Comparison of ENCODE assay signal across 9 mouse cellular contexts in genomic region chr9:49989464-49990271, GRCm38 (mm10).
DNase-seq lines count a peak whose midpoint lies in the region; ATAC-seq lines count a peak whose summit lies in the region.
"Had no signal": no experiment of that assay in that cellular context is flagged by ENCODE, and none has a peak within 500 bp of the region (broad histone marks: within the 10 kb centered on the region; RNA-seq: fewer than 3 reads in every experiment).

No protein-coding gene starts in this region.

- WGBS in neural tube, embryonic 11.5 days = 56% methylated on average over 14 of the region's 14 CpGs
- WGBS in hindbrain, embryonic 14.5 days = 39% methylated on average over 14 of the region's 14 CpGs
- 32% methylated on average over 14 of the region's 14 CpGs for WGBS in lung, embryonic 15.5 days

- no peak overlapping the region for H3K9ac ChIP-seq in neural tube, embryonic 11.5 days (ENCODE audit: low read length)
- no peak overlapping the region for H3K9ac ChIP-seq in hindbrain, embryonic 14.5 days
- no peak overlapping the region for H3K9ac ChIP-seq in lung, embryonic 15.5 days

- no peak overlapping the region for H3K4me3 ChIP-seq in neural tube, embryonic 11.5 days (ENCODE audit: low read depth, low read length)
- no peak overlapping the region for H3K4me3 ChIP-seq in hindbrain, embryonic 14.5 days (replicated peaks; ENCODE audit: low read length)
- H3K4me3 ChIP-seq in lung, embryonic 15.5 days = no peak overlapping the region; the same call in 1 of the 2 replicates
- H3K4me3 ChIP-seq: erythroblast, embryonic 14.5 days had no signal

- no peaks in the 10 kb centered on the region for H3K36me3 ChIP-seq in neural tube, embryonic 11.5 days (ENCODE audit: control insufficient read depth, insufficient read depth, low read length)
- H3K36me3 ChIP-seq in hindbrain, embryonic 14.5 days (replicated peaks; ENCODE audit: control insufficient read depth, insufficient read depth) = no peaks in the 10 kb centered on the region
- H3K36me3 ChIP-seq in lung, embryonic 15.5 days = no peaks in the 10 kb centered on the region

- 0 out of 2 replicates have a peak overlapping the region, but pooled peaks have one; percentile 5 for H3K27ac ChIP-seq in neural tube, embryonic 11.5 days (ENCODE audit: low read depth, low read length)
- H3K27ac ChIP-seq in hindbrain, embryonic 14.5 days = 0 out of 2 replicates have a peak overlapping the region, but pooled peaks have one; percentile 27
- H3K27ac ChIP-seq in lung, embryonic 15.5 days = peak overlapping the region; percentile 60

- H3K4me1 ChIP-seq in neural tube, embryonic 11.5 days (ENCODE audit: control insufficient read depth, insufficient read depth, low read length) = no peaks in the 10 kb centered on the region
- peaks cover 10% of the 10 kb centered on the region; the same call in 1 of the 2 replicates for H3K4me1 ChIP-seq in hindbrain, embryonic 14.5 days (replicated peaks; ENCODE audit: control insufficient read depth, insufficient read depth, low read length)
- H3K4me1 ChIP-seq in lung, embryonic 15.5 days = peaks cover 14% of the 10 kb centered on the region

- no peaks in the 10 kb centered on the region for H3K27me3 ChIP-seq in neural tube, embryonic 11.5 days (ENCODE audit: control insufficient read depth, insufficient read depth, low read length)
- no peaks in the 10 kb centered on the region for H3K27me3 ChIP-seq in hindbrain, embryonic 14.5 days (ENCODE audit: control insufficient read depth, insufficient read depth, low read length)
- H3K27me3 ChIP-seq in lung, embryonic 15.5 days = no peaks in the 10 kb centered on the region

- DNase-seq in neural tube, embryonic 11.5 days (ENCODE audit: low spot score) = peak; percentile 42
- DNase-seq in neural tube, embryonic 10.5 days (ENCODE audit: extremely low spot score, low spot score) = no peak
- DNase-seq in gastrocnemius, adult 18-20 months (ENCODE audit: low spot score) = peak; percentile 79
- DNase-seq in hindbrain, embryonic 14.5 days (ENCODE audit: low spot score) = peak; percentile 70
- DNase-seq in layer of hippocampus, adult 9-11 months = peak; percentile 88
- DNase-seq in right cerebral cortex, adult 18-20 months = peak; percentile 92

- H3K9me3 ChIP-seq in neural tube, embryonic 11.5 days (ENCODE audit: control insufficient read depth, low read length) = no peaks in the 10 kb centered on the region
- H3K9me3 ChIP-seq in hindbrain, embryonic 14.5 days (ENCODE audit: control insufficient read depth, low read length) = peaks cover 3% of the 10 kb centered on the region; the same call in 1 of the 2 replicates
- H3K9me3 ChIP-seq in lung, embryonic 15.5 days = no peaks in the 10 kb centered on the region

- ATAC-seq in neural tube, embryonic 11.5 days (ENCODE audit: insufficient read depth, low FRiP score, low TSS enrichment) = no peak
- peak; percentile 86 for ATAC-seq in hindbrain, embryonic 14.5 days (ENCODE audit: low FRiP score)
- ATAC-seq in lung, embryonic 15.5 days (ENCODE audit: borderline replicate concordance, extremely low read depth, low FRiP score, low TSS enrichment) = peak; percentile 98
- ATAC-seq in megakaryocyte-erythroid progenitor cell, adult 5-6 weeks (replicated peaks; ENCODE audit: low FRiP score, low TSS enrichment, poor library complexity, severe bottlenecking) = no peak

- no peak overlapping the region for H3K4me2 ChIP-seq in neural tube, embryonic 11.5 days (ENCODE audit: low read depth)
- H3K4me2 ChIP-seq in hindbrain, embryonic 14.5 days (replicated peaks) = 0 out of 2 replicates have a peak overlapping the region, but pooled peaks have one; percentile 6
- H3K4me2 ChIP-seq in lung, embryonic 15.5 days = peak overlapping the region; percentile 47

Comparison
In these comparisons a context has a peak if more than half of its experiments do, and no peak if none do; other contexts are left out.
1. ATAC-seq: peak in hindbrain, embryonic 14.5 days (single experiment) and lung, embryonic 15.5 days (single experiment); none in neural tube, embryonic 11.5 days (single experiment) and megakaryocyte-erythroid progenitor cell, adult 5-6 weeks (single experiment).
2. H3K27ac ChIP-seq: peak in every context shown above with its lines; median percentile 60 in lung, embryonic 15.5 days; 27 in hindbrain, embryonic 14.5 days; 5 in neural tube, embryonic 11.5 days.